Mouse (Mus musculus): ENCODE measurements around the gene Cdh13.

DNA sequence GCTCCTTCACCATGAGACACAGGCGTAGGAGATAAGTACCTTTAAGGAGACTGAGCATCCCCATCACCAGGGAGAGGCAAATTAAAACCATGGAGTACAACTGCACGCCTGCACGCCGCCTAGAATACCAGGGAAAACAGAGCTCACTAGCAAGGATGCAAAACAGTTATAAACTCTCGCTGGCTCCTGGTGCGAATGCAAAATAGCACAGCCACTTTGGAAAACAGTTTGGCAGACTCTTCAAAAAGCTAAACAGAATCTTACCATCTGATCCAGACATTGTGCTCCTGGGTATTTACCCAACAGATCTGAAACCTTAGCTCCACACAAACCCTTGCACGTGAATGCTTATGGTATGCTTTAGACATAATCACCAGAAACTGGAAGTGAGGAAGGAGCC is 506.1 kb downstream of the Cdh13 start:
- TF ChIP-seq MAX (IDR thresholded peaks at IDR 0.05; ENCODE audit: low read depth) (no peak), POLR2AphosphoS2 (IDR thresholded peaks at IDR 0.05; ENCODE audit: insufficient read length, low read depth) (no peak), POLR2A (IDR thresholded peaks at IDR 0.05; ENCODE audit: insufficient read length, low read depth) (no peak), MYOG (IDR thresholded peaks at IDR 0.05; ENCODE audit: control insufficient read depth in 1 of 3, insufficient read depth in 1 of 3, insufficient read length in 2 of 3, low read depth in 2 of 3) (no peak), USF1 (IDR thresholded peaks at IDR 0.05; ENCODE audit: low read depth) (no peak), TCF3 (IDR thresholded peaks at IDR 0.05; ENCODE audit: insufficient read length, low read depth) (no peak), MYOD1 (IDR thresholded peaks at IDR 0.05; ENCODE audit: control insufficient read depth in 1 of 3, insufficient read length in 2 of 3, low read depth in 2 of 3) (no peak), E2F4 (IDR thresholded peaks at IDR 0.05; ENCODE audit: insufficient read depth) (no peak)

All from myocyte (in vitro differentiated cells).